Mouse (Mus musculus) heart, postnatal 0 days (tissue): ENCODE measurements at regions not wholly inside any gene's neighbourhood (a gene's known extent, or its start where the extent isn't known, plus 50 kb on each side); places are given as distances from the start of the nearest gene placed in this dataset.

Source experiments
- CTCF ChIP-seq: IDR thresholded peaks from 2 replicates; pipeline ENCODE4 v1.5.1; 2016; ENCODE audit warnings: antibody characterized with exemption, control low read depth, low read depth
- EP300 ChIP-seq: IDR thresholded peaks from 2 replicates; pipeline ENCODE4 v1.6.1; 2016; ENCODE audit warnings: antibody characterized with exemption, low read depth

GRCm38 (mm10) chr1:184492115-184492514, 240.3 kb downstream of the Hlx start:
- TF ChIP-seq EP300 (no peak), CTCF (0 out of 2 replicates have a peak, but pooled peaks have one; percentile 12)
